Mouse (Mus musculus): ENCODE measurements around the gene Tmem184b. TPM values are rescaled to one million over a fixed set of nuclear protein-coding genes. Genes with fewer than 3 reads are reported as not detected.
A peak's percentile ranks its signal among the peaks of the same experiment; 100 is the strongest.

Gene Tmem184b
- polyA plus RNA-seq, 1 experiment from 2014 or later = 33.5 TPM

DNA sequence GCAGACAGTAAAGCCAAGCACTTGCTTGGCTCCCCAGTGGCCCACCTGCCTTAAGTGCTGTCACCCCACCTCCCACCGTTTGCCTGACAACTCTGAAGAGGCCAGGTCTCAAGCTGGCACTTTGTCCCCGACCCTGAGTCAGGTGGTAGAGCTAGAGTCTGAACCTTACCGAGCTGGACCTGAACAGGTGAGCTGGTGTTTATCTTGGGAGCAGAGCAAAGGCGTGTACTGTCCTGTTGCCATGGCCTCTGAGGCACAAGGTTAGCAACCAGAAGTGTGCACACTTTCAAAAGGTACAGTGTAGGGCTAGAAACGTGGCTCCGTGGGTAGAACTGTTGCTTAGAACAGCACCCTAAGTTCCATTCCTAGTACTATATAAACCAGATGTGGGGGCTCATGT, 15.2 kb downstream of the Tmem184b start:
- no peak overlapping the region for H3K4me3 ChIP-seq (ENCODE audit: low read depth, low read length)
- no peaks in the 10 kb centered on the region; the same call in 1 of the 2 replicates for H3K4me1 ChIP-seq (replicated peaks; ENCODE audit: control insufficient read depth, insufficient read depth, low read length)
- H3K27ac ChIP-seq (ENCODE audit: low read depth, low read length) = no peak overlapping the region
- no peak for ATAC-seq (ENCODE audit: low FRiP score)
- H3K36me3 ChIP-seq (ENCODE audit: control insufficient read depth, insufficient read depth, low read length) = no peaks in the 10 kb centered on the region
- no peak overlapping the region for H3K9ac ChIP-seq (ENCODE audit: low read depth, low read length)
- H3K27me3 ChIP-seq (ENCODE audit: control insufficient read depth, insufficient read depth, low read length) = no peaks in the 10 kb centered on the region
- H3K9me3 ChIP-seq (ENCODE audit: control insufficient read depth, low read length) = no peaks in the 10 kb centered on the region
- WGBS = 84% methylated on average over 6 of the region's 6 CpGs
- no peak for DNase-seq (ENCODE audit: low spot score)
- no peak overlapping the region for H3K4me2 ChIP-seq (replicated peaks; ENCODE audit: low read depth, low read length)

DNA sequence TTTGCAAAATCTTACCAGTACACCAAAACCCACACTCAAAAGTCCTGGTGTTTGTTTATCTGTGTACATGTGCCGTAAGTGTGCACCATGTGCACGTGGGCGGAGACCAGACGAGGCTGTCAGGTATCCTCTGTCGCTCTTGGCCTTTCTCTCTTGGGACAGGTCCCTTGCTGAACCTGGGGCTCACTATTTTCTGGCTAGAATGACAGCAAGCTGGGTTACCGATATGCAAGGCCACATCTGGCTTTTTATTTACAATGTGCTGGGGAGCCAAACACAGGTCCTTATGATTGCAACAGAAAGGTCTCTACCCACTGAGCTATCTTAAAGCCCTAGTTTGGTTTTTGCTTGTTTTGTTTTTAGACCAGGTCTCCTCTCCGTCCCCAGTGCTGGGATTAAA, 15.8 kb downstream of the Tmem184b start:
- Histone ChIP-seq H3K36me3 (ENCODE audit: control insufficient read depth, insufficient read depth, low read length) (no peaks in the 10 kb centered on the region), H3K4me3 (ENCODE audit: low read depth, low read length) (no peak overlapping the region), H3K27me3 (ENCODE audit: control insufficient read depth, insufficient read depth, low read length) (no peaks in the 10 kb centered on the region), H3K4me2 (replicated peaks; ENCODE audit: low read depth, low read length) (no peak overlapping the region), H3K27ac (ENCODE audit: low read depth, low read length) (no peak overlapping the region), H3K9ac (ENCODE audit: low read depth, low read length) (no peak overlapping the region), H3K9me3 (ENCODE audit: control insufficient read depth, low read length) (no peaks in the 10 kb centered on the region), H3K4me1 (replicated peaks; ENCODE audit: control insufficient read depth, insufficient read depth, low read length) (no peaks in the 10 kb centered on the region; the same call in 1 of the 2 replicates)
- no peak for ATAC-seq (ENCODE audit: low FRiP score)
- DNase-seq (ENCODE audit: low spot score) = no peak
- WGBS = 82% methylated on average over 7 of the region's 7 CpGs

DNA sequence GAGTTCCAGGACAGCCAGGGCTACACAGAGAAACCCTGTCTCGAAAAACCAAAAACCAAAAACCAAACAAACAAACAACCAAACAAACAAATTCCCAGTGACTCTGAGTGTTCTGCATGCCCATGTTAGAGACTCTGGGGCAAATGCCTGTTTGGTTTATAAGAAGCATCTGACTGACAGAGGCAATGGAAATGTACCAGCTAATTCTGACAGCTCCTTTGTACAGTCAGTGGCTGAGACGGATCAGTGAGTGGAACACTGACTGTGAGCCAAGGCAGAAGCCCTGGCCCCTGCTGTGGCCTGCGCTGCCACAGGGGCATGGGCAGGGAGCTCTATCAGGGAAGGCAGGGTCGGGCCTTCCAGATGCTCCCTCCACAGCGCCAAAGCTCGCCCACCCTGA, 16.3 kb downstream of the Tmem184b start:
- H3K4me2 ChIP-seq (replicated peaks; ENCODE audit: low read depth, low read length) = no peak overlapping the region
- ATAC-seq (ENCODE audit: low FRiP score) (no peak), DNase-seq (ENCODE audit: low spot score) (no peak)
- H3K9me3 ChIP-seq (ENCODE audit: control insufficient read depth, low read length) = no peaks in the 10 kb centered on the region
- 57% methylated on average over 6 of the region's 6 CpGs for WGBS
- H3K9ac ChIP-seq (ENCODE audit: low read depth, low read length) = no peak overlapping the region
- H3K4me3 ChIP-seq (ENCODE audit: low read depth, low read length) = no peak overlapping the region
- no peaks in the 10 kb centered on the region for H3K36me3 ChIP-seq (ENCODE audit: control insufficient read depth, insufficient read depth, low read length)
- H3K27ac ChIP-seq (ENCODE audit: low read depth, low read length) = no peak overlapping the region
- H3K27me3 ChIP-seq (ENCODE audit: control insufficient read depth, insufficient read depth, low read length) = no peaks in the 10 kb centered on the region
- H3K4me1 ChIP-seq (replicated peaks; ENCODE audit: control insufficient read depth, insufficient read depth, low read length) = no peaks in the 10 kb centered on the region; the same call in 1 of the 2 replicates

DNA sequence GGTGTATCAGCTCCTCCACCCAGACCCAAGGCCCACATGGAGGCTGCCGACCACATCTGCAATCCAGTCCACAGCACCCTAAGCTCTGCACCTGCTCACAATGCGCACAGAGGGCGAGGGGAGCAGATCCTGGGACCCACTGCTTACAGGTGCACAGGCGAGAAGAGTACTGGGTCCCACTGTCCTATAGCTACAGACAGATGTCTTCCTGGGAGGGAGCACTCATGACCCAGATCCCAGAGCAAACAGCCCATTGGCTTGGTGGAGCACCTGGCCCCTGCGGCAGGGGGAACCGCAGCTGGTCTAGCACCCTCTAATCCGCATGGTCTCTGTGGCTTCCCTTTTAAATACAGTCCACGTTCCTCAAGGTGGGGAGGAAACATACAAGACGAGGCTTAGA, 21.7 kb downstream of the Tmem184b start:
- H3K27ac ChIP-seq (ENCODE audit: low read depth, low read length) = no peak overlapping the region
- DNase-seq (ENCODE audit: low spot score) = no peak
- no peak for ATAC-seq (ENCODE audit: low FRiP score)
- H3K9ac ChIP-seq (ENCODE audit: low read depth, low read length) = no peak overlapping the region
- no peaks in the 10 kb centered on the region for H3K36me3 ChIP-seq (ENCODE audit: control insufficient read depth, insufficient read depth, low read length)
- no peaks in the 10 kb centered on the region; the same call in 1 of the 2 replicates for H3K4me1 ChIP-seq (replicated peaks; ENCODE audit: control insufficient read depth, insufficient read depth, low read length)
- H3K4me3 ChIP-seq (ENCODE audit: low read depth, low read length) = no peak overlapping the region
- H3K4me2 ChIP-seq (replicated peaks; ENCODE audit: low read depth, low read length) = no peak overlapping the region
- H3K9me3 ChIP-seq (ENCODE audit: control insufficient read depth, low read length) = no peaks in the 10 kb centered on the region
- no peaks in the 10 kb centered on the region for H3K27me3 ChIP-seq (ENCODE audit: control insufficient read depth, insufficient read depth, low read length)
- 82% methylated on average over 9 of the region's 9 CpGs for WGBS

DNA sequence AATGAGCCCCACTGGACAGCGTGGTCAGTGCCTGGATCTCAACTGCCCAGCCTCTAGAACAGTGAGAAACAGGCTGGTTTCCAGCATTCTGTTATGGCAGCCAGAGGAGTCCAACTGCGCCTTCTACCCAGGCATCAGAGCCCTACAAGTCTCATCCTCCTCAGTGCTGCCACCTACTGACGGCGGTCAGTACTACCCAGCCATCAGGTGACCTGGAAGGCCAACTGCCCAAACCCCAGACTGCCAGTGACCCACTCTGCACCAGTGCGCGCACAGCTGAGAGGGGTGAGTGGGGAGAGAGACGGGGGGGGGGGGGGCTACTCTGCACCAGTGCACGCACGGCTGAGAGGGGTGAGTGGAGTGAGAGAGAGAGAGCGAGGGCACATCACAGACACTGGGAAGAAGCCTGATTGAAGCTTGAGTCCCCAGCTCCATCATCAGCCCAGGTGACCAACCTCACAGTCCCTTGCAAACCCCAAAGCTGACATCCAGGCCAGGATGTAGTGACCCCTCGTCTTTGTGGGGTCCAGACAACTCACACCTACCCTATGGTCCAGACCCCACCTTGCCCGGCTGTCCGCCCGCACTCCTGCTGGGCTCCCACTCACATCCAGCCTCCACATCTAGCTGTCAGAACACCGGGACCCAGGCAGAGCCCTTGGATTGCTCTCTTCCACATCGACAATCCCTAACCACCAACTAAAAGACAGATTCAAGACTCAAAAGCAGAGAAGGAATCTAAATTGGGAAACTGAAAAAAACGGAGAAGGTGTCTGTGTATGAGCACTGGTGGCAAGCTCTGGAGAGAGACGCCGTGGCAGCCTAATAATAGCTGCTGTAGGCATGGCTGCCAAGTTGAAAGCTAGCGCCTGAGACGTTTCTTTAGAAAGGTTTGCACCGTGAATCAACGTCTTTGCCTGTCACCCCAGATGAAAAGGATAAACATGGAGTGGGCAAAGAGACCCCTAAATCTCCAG, 22.6 kb downstream of the Tmem184b start:
- H3K27ac ChIP-seq (ENCODE audit: low read depth, low read length) = no peak overlapping the region
- WGBS = 56% methylated on average over 22 of the region's 23 CpGs
- H3K36me3 ChIP-seq (ENCODE audit: control insufficient read depth, insufficient read depth, low read length) = no peaks in the 10 kb centered on the region
- no peaks in the 10 kb centered on the region for H3K9me3 ChIP-seq (ENCODE audit: control insufficient read depth, low read length)
- H3K27me3 ChIP-seq (ENCODE audit: control insufficient read depth, insufficient read depth, low read length) = no peaks in the 10 kb centered on the region
- no peak overlapping the region for H3K4me2 ChIP-seq (replicated peaks; ENCODE audit: low read depth, low read length)
- H3K4me3 ChIP-seq (ENCODE audit: low read depth, low read length) = no peak overlapping the region
- DNase-seq (ENCODE audit: low spot score) (peak; percentile 91), ATAC-seq (ENCODE audit: low FRiP score) (peak; percentile 43; the same call in 1 of the 2 replicates)
- no peak overlapping the region for H3K9ac ChIP-seq (ENCODE audit: low read depth, low read length)
- H3K4me1 ChIP-seq (replicated peaks; ENCODE audit: control insufficient read depth, insufficient read depth, low read length) = no peaks in the 10 kb centered on the region

DNA sequence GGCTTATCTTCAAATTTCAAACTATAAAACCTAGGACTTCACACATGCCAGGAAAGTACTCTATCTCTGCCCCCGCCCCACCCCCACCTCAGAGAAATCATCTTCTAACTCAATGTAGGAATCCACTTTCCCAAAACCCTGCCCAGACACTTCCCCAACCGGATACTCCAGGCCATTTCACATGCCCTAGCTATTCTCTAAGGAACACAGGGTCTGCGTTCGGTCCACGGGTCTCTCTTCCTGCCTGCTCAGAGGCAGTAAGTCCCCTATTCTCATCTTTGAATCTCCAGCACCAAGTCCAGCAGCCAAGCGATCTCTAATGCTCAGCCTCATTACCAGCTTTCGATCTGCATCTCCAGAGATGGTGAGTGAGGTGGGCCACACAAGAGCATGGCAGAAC, 23.7 kb downstream of the Tmem184b start:
- Histone ChIP-seq H3K36me3 (ENCODE audit: control insufficient read depth, insufficient read depth, low read length) (no peaks in the 10 kb centered on the region), H3K4me3 (ENCODE audit: low read depth, low read length) (no peak overlapping the region), H3K4me2 (replicated peaks; ENCODE audit: low read depth, low read length) (no peak overlapping the region), H3K27ac (ENCODE audit: low read depth, low read length) (no peak overlapping the region), H3K27me3 (ENCODE audit: control insufficient read depth, insufficient read depth, low read length) (no peaks in the 10 kb centered on the region), H3K4me1 (replicated peaks; ENCODE audit: control insufficient read depth, insufficient read depth, low read length) (no peaks in the 10 kb centered on the region), H3K9me3 (ENCODE audit: control insufficient read depth, low read length) (no peaks in the 10 kb centered on the region), H3K9ac (ENCODE audit: low read depth, low read length) (no peak overlapping the region)
- no peak for DNase-seq (ENCODE audit: low spot score)
- no peak for ATAC-seq (ENCODE audit: low FRiP score)
- 90% methylated on average over 7 of the region's 7 CpGs for WGBS

DNA sequence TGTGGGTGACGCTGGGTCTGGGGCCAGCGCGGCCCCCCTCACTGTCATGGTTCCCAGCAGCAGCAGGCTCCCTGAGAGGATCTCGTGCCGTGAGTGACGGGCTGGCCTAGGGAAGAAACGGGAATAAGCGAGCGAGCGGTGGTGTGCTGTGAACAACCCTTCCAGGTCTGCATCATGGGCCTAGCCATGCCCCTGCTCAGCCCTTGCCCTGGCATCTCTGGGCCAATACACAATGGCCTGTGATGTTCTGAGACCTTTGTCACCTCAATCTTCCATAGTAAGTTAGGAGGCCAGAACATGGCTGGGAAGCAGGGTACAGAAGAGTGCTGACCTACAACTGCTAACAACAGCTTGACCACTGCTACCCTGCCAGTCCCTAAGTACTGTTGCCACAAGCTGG, 24.8 kb downstream of the Tmem184b start:
- Histone ChIP-seq H3K4me1 (replicated peaks; ENCODE audit: control insufficient read depth, insufficient read depth, low read length) (no peaks in the 10 kb centered on the region), H3K4me2 (replicated peaks; ENCODE audit: low read depth, low read length) (no peak overlapping the region), H3K9ac (ENCODE audit: low read depth, low read length) (no peak overlapping the region), H3K36me3 (ENCODE audit: control insufficient read depth, insufficient read depth, low read length) (no peaks in the 10 kb centered on the region), H3K9me3 (ENCODE audit: control insufficient read depth, low read length) (no peaks in the 10 kb centered on the region), H3K27ac (ENCODE audit: low read depth, low read length) (no peak overlapping the region), H3K27me3 (ENCODE audit: control insufficient read depth, insufficient read depth, low read length) (no peaks in the 10 kb centered on the region), H3K4me3 (ENCODE audit: low read depth, low read length) (no peak overlapping the region)
- no peak for DNase-seq (ENCODE audit: low spot score)
- ATAC-seq (ENCODE audit: low FRiP score) = no peak
- 98% methylated on average over 8 of the region's 10 CpGs for WGBS

DNA sequence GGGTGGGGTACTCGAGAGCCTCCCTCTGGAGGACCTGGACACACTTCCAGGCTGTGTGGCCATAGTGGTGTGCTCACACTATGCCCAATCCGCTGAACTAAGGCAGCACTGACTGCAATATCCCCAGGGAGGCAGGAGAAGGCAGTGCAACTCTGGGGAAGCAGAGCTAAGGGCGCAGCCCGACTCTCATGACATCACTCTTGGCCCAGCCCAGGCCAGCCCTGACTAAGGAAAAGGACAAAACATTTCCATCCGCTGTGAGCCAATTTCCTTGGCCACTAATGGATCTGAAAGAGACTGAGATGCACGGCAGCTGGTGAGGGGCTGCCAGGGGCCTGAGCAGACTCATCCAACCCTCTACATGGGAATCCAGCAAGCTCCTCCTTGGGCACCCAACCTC, 25.7 kb downstream of the Tmem184b start:
- 85% methylated on average over 6 of the region's 6 CpGs for WGBS
- Histone ChIP-seq H3K27ac (ENCODE audit: low read depth, low read length) (no peak overlapping the region), H3K4me2 (replicated peaks; ENCODE audit: low read depth, low read length) (no peak overlapping the region), H3K27me3 (ENCODE audit: control insufficient read depth, insufficient read depth, low read length) (no peaks in the 10 kb centered on the region), H3K9ac (ENCODE audit: low read depth, low read length) (no peak overlapping the region), H3K4me1 (replicated peaks; ENCODE audit: control insufficient read depth, insufficient read depth, low read length) (no peaks in the 10 kb centered on the region), H3K4me3 (ENCODE audit: low read depth, low read length) (no peak overlapping the region), H3K9me3 (ENCODE audit: control insufficient read depth, low read length) (no peaks in the 10 kb centered on the region), H3K36me3 (ENCODE audit: control insufficient read depth, insufficient read depth, low read length) (no peaks in the 10 kb centered on the region)
- ATAC-seq (ENCODE audit: low FRiP score) (no peak), DNase-seq (ENCODE audit: low spot score) (no peak)

DNA sequence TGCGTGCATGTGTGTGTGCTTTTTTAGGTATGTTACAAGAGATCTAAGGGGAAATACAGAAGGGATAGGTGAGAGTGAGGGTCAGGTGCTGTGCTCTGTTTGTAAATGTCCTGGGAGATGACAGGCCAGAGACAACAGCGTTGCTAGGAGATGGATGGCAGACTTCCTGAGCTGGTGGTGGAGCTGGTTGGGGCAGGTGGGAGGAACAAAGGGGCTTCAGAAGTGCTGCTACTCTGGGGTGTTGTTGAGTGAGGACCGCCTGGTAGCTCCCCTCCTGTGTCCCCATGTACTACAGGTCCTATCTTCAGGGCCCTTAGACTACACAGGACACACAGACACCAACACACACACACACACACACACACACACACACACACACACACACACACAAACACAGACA, 28.6 kb downstream of the Tmem184b start:
- H3K4me1 ChIP-seq (replicated peaks; ENCODE audit: control insufficient read depth, insufficient read depth, low read length) = no peaks in the 10 kb centered on the region
- H3K9me3 ChIP-seq (ENCODE audit: control insufficient read depth, low read length) = no peaks in the 10 kb centered on the region
- no peak overlapping the region for H3K4me2 ChIP-seq (replicated peaks; ENCODE audit: low read depth, low read length)
- H3K9ac ChIP-seq (ENCODE audit: low read depth, low read length) = no peak overlapping the region
- no peak overlapping the region for H3K27ac ChIP-seq (ENCODE audit: low read depth, low read length)
- no peaks in the 10 kb centered on the region for H3K36me3 ChIP-seq (ENCODE audit: control insufficient read depth, insufficient read depth, low read length)
- no peak for DNase-seq (ENCODE audit: low spot score)
- ATAC-seq (ENCODE audit: low FRiP score) = no peak
- H3K4me3 ChIP-seq (ENCODE audit: low read depth, low read length) = no peak overlapping the region
- WGBS = 57% methylated on average over 3 of the region's 3 CpGs
- H3K27me3 ChIP-seq (ENCODE audit: control insufficient read depth, insufficient read depth, low read length) = no peaks in the 10 kb centered on the region

Measured in hindbrain, embryonic 11.5 days (tissue).